Mouse (Mus musculus): Measurements from ENCODE around the gene Rplp0. TPM values are rescaled to one million over a fixed set of nuclear protein-coding genes. Genes with fewer than 3 reads are reported as not detected.

Gene Rplp0
- polyA plus RNA-seq, 1 experiment from 2014 or later = 1,088 TPM

Small RNA genes lying within 50 kb of the gene (microRNA-seq; reads per million reads assigned to microRNA genes)
- gene Mir7029 = 0.80 reads per million

Other genes with a start within 250 kb of the Rplp0 start
- 255 and 263 TPM in 2 replicates for gene Srsf9, start 232.3 kb upstream of the Rplp0 start, polyA plus RNA-seq (2015; fragmentation: Nextera tagmentation; extraction: Ambion mirVana)
- 31.8 and 34.1 TPM in 2 replicates for gene Gatc, start 218.3 kb upstream of the Rplp0 start, polyA plus RNA-seq (2015; fragmentation: Nextera tagmentation; extraction: Ambion mirVana)
- gene Triap1, start 218.2 kb upstream of the Rplp0 start, polyA plus RNA-seq (2015; fragmentation: Nextera tagmentation; extraction: Ambion mirVana) = 58.6 and 64.3 TPM in 2 replicates
- gene Cox6a1, start 210.5 kb upstream of the Rplp0 start, polyA plus RNA-seq (2015; fragmentation: Nextera tagmentation; extraction: Ambion mirVana) = 965 and 999 TPM in 2 replicates
- gene Msi1, start 129.9 kb upstream of the Rplp0 start, polyA plus RNA-seq (2015; fragmentation: Nextera tagmentation; extraction: Ambion mirVana) = 99.0 and 107 TPM in 2 replicates
- not detected in 2 replicates for gene Pla2g1b, start 93.2 kb upstream of the Rplp0 start, polyA plus RNA-seq (2015; fragmentation: Nextera tagmentation; extraction: Ambion mirVana)
- 24.7 TPM in 2 replicates for gene Sirt4, start 74.7 kb upstream of the Rplp0 start, polyA plus RNA-seq (2015; fragmentation: Nextera tagmentation; extraction: Ambion mirVana)
- 16.8 and 17.7 TPM in 2 replicates for gene Pxn, start 52.8 kb upstream of the Rplp0 start, polyA plus RNA-seq (2015; fragmentation: Nextera tagmentation; extraction: Ambion mirVana)
- gene Gcn1l1, start 5.8 kb downstream of the Rplp0 start, polyA plus RNA-seq (2015; fragmentation: Nextera tagmentation; extraction: Ambion mirVana) = 41.7 and 46.1 TPM in 2 replicates
- 10.6 and 12.1 TPM in 2 replicates for gene Rab35, start 72.4 kb downstream of the Rplp0 start, polyA plus RNA-seq (2015; fragmentation: Nextera tagmentation; extraction: Ambion mirVana)
- 15.6 and 18.8 TPM in 2 replicates for gene Bicdl1, start 172.2 kb downstream of the Rplp0 start, polyA plus RNA-seq (2015; fragmentation: Nextera tagmentation; extraction: Ambion mirVana)

Measured in forebrain, embryonic 13.5 days (tissue).